Mouse (Mus musculus) ovary, adult 18-20 months (tissue): ENCODE data around the gene Adamtsl3.

Source experiments
- DNase-seq: peaks from one replicate; pipeline ENCODE4 v3.0.0; 2022; ENCODE audit warnings: low spot score, mixed read lengths

Gene Adamtsl3

DNA sequence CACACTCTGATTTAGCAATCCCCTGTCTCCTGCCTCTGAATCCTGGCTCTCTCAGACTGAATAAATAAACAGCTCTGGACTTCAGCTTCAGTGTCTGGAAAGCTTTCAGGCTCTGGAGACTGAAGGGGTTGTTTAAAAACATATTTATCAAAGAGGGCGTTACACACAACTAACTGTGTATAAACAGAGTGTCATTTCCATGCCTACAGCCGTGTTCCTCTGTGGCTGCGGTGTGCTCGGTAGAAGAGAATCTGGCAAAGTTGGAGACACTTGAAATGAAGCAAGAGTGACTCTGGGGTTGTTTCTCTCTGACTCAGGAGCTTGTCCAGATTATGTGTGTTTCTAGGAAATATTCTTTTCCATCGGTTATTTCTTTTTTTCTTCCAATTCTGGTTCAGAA lies 167.0 kb downstream of the Adamtsl3 start:
- DNase-seq: no peak

DNA sequence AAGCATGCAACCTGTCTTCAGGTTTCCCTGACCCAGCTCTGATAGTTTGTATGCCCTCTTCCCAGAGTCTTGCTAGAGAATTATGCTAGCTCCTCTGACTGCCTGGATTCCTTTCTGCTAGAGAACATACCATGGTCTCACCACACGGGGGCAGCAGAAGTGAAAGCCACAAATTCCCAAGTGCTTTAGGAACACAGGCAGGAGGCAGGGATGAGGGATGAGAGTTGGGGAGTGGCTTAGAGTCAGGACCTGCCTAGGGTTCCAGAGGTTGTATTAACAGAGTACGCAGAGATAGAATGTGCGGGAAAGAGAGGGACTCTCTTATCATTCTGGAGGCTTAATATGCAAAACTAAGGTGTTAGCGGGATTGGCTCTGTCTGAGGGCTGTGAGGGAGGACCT lies 168.6 kb downstream of the Adamtsl3 start:
- DNase-seq: peak; percentile 8

DNA sequence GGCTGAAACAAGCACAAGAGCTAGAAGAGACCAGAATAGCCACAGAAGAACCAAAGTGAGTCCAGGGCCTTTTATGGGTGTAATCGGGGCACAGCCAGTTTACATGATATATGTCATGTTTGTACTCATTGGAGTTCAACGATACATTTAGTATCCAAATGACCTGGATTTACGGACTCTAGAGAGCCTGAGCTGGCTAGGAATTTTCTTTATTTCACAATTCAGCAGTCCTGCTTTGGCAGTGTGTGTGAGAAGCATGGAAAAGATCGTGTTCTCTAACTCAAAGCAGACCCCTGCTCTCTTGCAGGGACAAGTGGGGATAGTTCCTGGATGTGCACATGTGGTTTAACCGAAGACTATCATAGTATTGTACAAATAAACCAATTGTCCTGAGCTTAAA lies 195.1 kb downstream of the Adamtsl3 start:
- DNase-seq: no peak

DNA sequence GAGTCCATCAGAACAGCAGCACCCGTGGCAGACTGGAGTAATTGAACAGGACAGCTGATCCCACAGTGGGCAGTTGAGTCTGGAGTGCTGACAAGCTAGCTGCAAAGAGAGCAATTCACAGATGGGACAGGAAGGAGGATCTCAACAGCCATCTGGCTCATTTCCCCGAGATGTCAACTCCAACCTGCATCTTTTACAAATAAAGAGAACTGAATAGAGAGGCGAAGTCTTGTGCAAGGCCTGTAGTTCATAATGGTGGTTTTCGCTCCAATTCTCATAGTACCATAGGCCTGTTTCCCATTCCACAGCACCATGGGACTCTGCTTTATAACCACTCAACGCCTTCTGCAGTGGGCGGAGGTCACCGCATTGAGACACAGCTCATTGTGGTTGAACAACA lies 195.9 kb downstream of the Adamtsl3 start:
- no peak for DNase-seq

DNA sequence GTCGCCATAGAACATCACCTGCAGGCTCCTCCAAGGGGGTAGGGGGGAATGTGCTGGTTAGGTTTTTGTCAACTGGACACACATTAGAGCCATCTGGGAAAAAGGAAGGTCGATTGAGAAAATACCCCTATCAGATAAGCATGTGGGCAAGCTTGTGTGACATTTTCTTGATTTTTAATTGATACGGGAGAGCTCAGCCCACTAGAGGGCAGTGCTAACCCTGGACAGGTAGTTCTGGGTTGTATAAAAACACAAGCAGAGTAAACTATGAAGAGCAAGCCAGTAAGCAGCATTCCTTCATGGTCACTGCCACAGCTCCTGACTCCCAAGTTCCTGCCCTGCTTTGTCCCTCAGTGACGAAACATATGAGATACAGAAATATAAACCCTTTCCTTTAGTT lies 197.7 kb downstream of the Adamtsl3 start:
- no peak for DNase-seq

DNA sequence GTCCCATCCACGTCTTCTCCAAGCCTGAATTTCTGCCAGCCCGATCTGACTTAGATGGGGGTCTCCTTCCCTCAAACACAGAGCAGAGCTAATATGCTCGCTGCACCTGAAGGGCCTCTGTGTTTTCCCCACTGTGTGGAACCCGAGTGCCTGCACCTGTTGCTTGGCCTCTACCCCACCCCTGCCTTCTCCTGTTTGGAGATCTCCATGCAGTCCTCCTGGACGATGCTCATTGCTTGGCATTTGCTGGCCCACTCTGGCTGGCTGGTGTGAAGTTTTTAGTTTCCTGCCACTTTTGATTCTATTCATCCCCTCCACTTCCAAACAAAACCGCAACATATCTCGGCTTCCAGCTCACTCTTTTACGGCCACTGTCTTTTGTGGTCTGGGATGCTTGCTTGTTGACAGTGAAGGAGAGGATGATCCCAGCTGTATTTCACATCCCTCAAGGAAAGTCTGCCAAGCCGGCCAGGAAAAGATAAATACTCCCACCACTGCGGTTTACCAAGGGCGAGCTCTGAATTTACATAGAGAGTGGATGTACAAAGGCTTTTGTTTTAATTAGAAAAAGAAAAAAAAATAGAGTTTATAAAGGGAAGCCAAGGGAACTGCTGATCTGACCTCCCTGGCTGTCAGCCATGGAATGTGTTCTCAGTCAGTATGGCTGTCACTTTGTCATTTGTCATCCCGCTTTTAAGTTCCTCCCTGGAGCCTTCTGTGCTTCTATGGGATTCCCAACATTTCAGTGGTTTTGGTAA lies 198.4 kb downstream of the Adamtsl3 start:
- DNase-seq: peak; percentile 69

DNA sequence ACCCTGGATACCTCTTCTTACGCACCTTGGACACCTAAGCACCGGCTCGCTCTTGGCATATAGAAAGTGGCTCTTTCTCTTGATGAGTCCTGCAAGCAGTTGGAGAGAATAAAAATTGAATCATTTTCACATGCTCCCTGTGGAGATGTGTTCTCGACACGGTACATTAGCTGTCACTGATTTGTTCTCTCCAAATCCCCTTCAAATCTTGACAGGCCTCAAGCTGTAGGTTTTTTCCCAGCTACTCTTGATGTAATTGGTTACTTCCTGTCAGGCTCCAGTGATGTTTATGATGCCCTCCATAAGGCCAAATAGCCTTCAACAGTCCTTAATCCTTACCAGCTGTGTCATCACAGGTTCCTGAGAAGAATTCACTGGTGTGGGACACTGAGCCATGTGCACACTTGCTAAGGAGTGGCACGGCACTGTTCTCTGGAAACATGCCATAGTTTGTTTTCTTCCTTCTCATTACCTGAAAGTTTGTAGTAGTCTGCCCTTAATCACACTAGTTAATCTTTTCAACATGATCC lies 209.0 kb downstream of the Adamtsl3 start:
- no peak for DNase-seq

DNA sequence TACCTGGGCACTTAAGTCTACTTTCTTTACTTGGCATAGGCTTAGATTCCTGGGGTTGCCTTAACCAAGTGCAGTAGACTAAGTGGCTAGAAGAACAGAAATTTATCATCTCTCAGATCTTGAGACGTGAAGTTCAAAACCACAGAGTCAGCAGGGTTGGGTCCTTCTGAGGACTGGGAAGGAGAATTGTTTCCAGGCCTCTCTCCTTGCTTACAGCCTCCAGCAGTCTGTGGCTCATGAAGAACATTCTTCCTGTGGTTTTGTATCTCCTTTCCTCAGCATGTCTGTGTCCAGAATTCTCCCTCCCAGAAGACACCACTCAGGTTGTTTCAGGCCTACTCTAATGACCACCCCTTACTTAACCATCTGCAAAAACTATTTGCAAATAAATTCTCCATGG lies 216.5 kb downstream of the Adamtsl3 start:
- no peak for DNase-seq

DNA sequence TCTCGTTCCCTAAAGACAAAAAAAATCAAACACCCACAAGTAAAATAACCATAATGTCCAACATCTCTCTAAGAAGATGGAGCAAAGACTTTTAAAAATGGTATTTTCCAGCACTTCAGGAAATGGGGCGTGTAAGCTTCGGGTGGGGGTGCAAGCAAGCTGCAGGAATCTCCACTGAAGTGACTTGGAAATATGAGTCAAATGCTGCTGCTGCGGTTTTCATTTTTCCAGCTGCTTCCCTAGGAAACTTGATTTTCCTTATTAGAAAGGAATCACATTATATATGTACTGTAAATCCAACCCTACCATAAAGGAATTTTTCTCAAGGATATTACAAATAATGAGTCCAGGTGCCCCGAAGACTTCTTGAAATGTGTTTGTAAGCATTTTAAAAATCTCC lies 220.3 kb downstream of the Adamtsl3 start:
- no peak for DNase-seq

DNA sequence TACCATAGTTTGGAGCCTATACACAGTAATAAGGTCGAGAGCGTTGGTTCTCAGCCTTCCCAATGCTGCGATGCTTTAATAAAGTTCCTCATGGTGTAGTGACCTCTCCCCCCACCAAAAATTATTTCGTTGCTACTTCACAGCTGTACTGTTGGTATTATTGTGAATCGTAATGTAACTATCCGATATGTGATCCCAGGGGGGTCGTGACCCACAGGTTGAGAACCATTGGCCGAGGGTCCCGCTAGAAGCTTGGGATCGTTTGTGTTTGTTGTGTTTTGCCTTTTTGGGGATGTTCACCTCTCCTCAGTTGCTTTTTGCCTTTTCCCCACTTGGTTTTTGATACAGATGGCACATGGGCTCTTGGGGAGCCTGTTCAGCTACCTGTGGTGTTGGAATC lies 220.9 kb downstream of the Adamtsl3 start:
- DNase-seq: no peak

DNA sequence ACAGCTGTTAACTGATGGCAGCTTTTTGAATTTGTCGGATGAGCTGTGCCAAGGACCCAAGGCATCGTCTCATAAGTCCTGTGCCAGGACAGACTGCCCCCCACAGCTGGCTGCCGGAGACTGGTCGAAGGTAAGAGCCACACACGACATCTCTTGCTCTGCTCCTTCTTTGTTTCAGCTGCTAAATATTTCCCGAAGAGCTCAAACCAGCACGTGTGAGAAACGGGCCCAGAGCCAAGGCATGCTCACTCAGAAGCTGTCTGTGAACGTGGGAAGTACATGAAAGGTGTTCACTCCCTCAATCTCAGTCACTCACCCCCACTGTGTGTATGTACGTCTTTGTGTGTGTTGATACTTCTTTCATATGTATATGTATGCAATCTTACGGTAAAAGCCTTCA lies 221.6 kb downstream of the Adamtsl3 start:
- no peak for DNase-seq

DNA sequence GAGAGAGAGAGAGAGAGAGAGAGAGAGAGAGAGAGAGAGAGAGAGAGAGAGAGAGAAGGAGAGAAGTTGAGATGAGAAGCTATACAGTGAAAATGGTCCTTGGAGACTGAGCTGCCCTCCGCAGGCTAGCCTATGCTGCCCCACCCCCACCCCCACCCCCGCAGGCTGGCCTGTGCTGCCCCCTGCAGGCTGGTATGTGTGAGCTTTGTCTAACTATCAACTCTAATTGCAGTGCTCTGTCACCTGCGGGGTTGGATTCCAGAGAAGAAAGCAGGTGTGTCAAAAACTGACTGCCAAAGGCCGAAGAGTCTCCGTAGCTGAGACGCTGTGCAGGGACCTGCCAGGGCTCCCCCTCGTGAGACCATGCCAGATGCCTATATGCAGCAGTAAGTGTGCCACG lies 231.2 kb downstream of the Adamtsl3 start:
- no peak for DNase-seq

DNA sequence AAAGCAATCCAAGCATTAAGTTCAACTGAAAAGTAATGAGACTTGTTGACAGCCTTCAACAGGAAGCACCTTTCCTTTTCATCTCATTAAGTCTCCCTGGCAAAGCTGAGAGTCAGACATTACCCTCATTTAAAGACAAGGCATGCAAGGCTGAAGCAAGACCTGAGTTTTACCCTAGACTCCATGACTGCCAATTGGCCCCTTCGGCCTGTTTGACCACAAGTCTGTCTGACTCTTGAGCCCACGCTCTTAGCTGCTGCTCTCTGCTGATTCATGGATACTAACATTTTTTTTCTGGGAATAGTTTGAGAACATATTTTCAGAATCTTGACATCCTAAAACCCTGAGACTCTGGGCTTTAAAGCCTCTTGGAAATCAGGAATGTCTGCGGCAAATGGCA lies 232.3 kb downstream of the Adamtsl3 start:
- DNase-seq: no peak

DNA sequence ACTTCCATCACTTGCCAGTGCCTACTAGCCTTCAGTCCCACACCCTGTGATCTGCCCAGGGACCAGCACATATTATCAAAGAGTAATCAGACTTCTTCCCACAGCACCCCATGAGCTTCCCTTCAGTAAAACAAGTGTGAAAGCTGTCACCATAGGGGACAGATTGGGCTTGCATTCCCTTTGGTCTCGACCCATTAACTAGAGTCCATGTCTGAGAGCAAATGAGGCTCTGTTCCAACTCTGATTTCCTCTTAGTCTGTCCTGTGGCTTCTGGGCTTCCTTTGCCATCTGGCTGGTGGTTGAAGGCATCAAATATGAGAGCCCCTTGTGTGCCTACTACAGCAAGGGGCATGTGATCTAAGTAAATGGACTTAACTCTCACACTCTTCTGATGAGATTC lies 237.5 kb downstream of the Adamtsl3 start:
- DNase-seq: no peak

DNA sequence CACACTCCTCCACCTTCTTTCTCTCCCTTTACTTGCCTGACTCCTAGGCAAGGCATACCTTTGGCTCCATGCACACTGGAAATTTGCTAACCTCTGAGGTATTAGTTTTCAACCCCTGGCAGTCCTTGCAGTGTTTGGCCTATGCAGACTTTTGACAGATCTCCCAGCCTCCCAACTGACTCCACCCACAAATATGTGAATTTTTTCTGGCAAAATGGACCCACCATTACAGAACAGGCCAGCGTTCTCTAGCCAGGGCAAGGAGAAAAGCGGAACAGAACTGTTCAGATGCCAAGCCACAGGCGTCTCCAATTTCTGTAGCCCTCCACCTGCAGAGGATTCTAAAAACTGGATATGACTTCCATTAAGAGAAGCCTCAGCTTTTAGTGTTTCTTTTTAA lies 244.5 kb downstream of the Adamtsl3 start:
- DNase-seq: no peak

DNA sequence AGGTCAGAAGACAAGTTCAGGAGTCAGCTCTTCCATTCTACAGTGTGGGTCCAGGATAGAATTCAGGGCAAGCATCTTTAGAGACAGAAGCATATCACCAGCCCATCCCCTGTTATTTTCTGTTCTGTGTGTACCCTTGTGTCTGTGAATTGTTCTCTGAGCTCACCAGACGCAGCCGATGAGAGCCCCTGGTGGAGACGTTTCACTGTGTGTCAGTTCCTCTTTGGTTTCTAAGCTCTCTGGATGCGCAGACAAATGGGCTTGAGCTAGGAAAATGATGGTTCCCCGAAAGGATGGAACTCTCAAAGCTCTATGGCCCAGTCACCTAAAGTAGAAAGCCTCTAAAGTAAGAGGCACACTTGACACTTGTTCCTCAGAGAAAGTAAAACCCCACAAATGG lies 246.3 kb downstream of the Adamtsl3 start:
- no peak for DNase-seq

DNA sequence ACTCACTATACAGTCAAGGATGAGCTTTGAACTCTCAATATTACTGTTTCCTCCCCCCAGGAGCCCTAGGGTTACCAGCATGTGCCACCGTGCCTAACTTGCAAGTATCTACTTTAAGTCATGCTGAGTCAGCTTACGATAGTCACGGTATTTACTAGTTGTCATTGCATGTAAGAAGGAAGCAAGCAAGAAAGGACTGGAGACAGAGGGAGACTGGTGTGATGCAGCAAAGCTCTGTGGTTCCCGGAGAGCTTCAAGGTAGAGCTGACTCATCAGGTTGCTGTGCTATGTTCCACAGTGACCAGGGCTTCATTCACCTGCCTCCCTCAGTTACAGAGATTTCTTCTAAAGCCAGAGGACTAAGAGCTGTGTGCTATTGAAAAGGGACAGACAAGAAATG lies 247.0 kb downstream of the Adamtsl3 start:
- no peak for DNase-seq

DNA sequence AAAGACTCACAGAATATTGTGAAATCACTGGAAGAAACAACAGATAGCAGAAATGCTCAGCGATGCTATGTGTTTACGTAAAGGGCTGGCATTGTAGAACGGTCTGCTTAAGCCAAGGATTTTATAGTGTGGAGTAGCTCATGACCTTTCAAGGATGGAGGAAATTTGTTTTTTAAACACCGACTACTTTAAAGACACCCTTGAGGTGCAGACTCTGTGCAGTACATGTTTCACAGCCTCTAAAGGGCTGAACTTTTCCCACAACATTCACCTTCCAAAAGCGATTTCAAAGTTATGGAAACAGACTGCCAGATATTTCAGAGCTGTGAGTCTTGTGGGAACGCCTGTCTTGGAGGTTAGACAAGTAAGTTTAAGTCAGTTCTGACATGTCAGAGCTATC lies 255.4 kb downstream of the Adamtsl3 start:
- no peak for DNase-seq

DNA sequence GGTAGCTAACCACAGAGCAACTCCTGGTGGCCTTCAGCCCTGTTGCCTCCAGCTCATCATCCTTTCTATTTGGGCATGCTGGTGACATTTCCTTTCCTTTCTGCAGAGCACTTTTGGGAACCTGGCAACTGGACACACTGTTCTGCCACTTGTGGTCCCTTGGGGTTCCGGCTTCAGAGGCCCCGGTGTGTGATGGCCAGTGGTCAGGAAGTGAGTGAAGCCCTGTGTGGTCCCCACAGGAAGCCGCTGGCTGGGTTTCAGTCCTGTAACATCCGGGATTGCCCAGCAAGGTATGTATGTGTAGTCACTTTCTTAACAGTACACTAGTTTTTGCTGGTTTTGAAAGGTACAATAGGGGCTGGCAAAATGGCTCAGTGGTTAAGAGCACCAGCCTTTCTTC lies 266.5 kb downstream of the Adamtsl3 start:
- DNase-seq: no peak

DNA sequence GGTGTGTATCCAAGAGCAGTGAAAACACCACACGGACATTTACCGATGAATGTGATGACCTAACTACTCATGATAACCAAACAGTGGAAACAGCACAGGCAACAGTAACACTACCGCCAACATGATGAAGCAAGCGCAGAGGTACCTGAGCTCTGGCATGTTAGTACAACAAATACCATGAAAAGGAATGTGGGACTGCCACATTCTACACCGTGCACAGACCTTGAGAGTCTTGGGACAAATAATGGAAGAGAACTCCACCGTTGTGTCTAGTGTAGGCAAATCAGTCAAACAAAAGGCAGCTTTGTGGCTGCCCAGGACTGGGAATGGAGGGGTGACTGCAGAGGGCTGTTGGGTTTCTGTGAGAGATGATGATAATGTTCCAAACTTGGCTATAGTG lies 269.9 kb downstream of the Adamtsl3 start:
- no peak for DNase-seq

DNA sequence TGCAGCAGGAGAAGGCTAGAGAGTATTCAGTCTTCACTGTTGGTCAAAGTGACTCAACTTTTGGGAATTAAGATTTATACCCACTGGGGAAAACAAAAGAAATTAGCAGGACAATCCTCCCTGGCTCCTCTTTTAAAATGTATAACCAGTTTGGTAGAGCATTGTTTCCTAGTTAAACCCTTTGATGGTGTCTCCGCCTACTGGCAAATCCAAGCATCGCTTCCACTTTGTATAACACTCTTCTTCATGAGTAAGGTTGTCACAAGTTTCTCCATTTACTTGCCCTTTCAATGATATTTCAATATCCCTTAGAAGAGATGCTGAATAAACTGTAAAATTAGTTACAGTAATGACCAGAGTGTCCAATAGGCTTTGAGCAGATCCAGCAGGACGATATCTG lies 274.1 kb downstream of the Adamtsl3 start:
- DNase-seq: no peak

DNA sequence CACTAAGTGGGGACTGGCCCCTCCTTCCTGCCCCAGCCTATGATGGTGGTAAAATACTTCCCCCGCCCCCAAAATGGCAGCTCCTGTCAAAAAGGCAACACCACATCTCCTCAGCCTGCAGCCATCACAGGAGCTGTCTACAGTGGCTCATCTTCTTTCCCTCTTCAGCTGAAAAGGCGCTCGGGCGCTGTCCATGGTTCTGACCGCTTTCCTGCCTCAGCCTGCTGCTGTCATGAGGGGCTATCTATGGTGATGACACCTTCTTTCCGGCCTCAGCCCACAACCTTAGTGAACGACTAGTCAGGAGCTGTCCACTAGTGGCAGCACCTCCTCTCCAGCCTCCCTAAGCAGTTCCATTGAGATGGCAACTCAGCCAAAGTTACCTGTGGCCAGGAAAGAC lies 289.8 kb downstream of the Adamtsl3 start:
- DNase-seq: peak; percentile 7

DNA sequence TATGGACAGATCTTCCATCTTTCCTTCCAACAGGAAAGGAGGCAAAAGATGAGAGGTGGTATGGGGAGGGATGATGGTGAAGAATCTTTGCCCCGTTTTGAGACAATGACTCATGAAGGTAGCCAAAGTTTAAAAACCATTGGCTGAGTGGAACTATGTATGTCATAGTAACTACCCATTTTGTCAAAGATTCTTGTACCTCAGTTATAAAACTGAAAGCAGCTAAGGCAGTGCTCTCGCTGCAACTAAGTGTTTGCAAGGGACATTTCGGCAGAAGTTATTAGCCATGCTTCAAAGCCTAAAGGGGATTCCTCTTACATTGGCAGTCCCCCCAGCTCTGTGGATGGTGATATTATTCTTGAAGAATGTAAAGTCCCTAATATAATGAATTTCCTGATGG lies 311.7 kb downstream of the Adamtsl3 start:
- no peak for DNase-seq

DNA sequence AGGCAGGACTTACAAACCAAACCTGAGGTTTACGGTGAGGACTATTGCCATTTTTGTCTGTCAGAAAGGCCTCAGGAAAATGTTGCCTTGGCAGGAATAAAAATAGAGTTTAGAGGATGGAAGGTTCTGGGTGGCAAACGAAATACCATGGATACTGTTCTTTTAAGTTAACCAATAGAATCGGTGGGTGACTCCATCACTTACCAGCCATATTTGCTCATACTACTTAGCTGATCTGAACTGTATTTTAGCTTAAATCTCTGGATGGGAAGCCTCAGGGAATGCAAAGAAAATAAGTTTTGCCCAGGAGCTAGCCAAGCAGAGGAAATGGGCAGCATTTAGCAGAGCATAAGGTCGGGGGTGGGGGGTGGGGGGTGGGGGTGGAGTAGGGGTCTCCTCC lies 312.4 kb downstream of the Adamtsl3 start:
- DNase-seq: no peak
